Mouse (Mus musculus) retina, adult 2 months (tissue): ENCODE data around the gene Tbc1d30.

Experiments used
- DNase-seq: peaks from one replicate; pipeline ENCODE4 v3.0.0-alpha.2; 2012; ENCODE audit warnings: low read depth, low spot score

Gene Tbc1d30

GRCm38 (mm10) chr10:121268771-121269170 lies 82.3 kb downstream of the Tbc1d30 start:
- no peak for DNase-seq

- no peak for DNase-seq
Observed at GRCm38 (mm10) chr10:121264204-121264575, 86.9 kb downstream of the Tbc1d30 start.

GRCm38 (mm10) chr10:121263520-121264203 lies 87.4 kb downstream of the Tbc1d30 start:
- no peak for DNase-seq

GRCm38 (mm10) chr10:121262206-121262605 lies 88.9 kb downstream of the Tbc1d30 start:
- no peak for DNase-seq

- DNase-seq, result no peak
Observed at GRCm38 (mm10) chr10:121261036-121261592, 90.0 kb downstream of the Tbc1d30 start.

GRCm38 (mm10) chr10:121256115-121256825 lies 94.8 kb downstream of the Tbc1d30 start:
- peak; percentile 33 for DNase-seq

- DNase-seq, result no peak
Observed at GRCm38 (mm10) chr10:121255465-121255864, 95.6 kb downstream of the Tbc1d30 start.

- DNase-seq, result no peak
Observed at GRCm38 (mm10) chr10:121254343-121254742, 96.7 kb downstream of the Tbc1d30 start.

GRCm38 (mm10) chr10:121252781-121253180 lies 98.3 kb downstream of the Tbc1d30 start:
- no peak for DNase-seq

GRCm38 (mm10) chr10:121251191-121251590 lies 99.9 kb downstream of the Tbc1d30 start:
- no peak for DNase-seq

- DNase-seq, result no peak
Observed at GRCm38 (mm10) chr10:121249820-121250219, 101.3 kb downstream of the Tbc1d30 start.

- DNase-seq, result no peak
Observed at GRCm38 (mm10) chr10:121247545-121247944, 103.5 kb downstream of the Tbc1d30 start.

GRCm38 (mm10) chr10:121246971-121247370 lies 104.1 kb downstream of the Tbc1d30 start:
- no peak for DNase-seq

- no peak for DNase-seq
Observed at GRCm38 (mm10) chr10:121243373-121244207, 107.5 kb downstream of the Tbc1d30 start.

GRCm38 (mm10) chr10:121242596-121242995 lies 108.5 kb downstream of the Tbc1d30 start:
- DNase-seq, result no peak

- DNase-seq, result no peak
Observed at GRCm38 (mm10) chr10:121239065-121239464, 112.0 kb downstream of the Tbc1d30 start.

- DNase-seq, result no peak
Observed at GRCm38 (mm10) chr10:121238551-121238950, 112.5 kb downstream of the Tbc1d30 start.

- DNase-seq, result no peak
Observed at GRCm38 (mm10) chr10:121237377-121237776, 113.7 kb downstream of the Tbc1d30 start.

- DNase-seq, result no peak
Observed at GRCm38 (mm10) chr10:121235167-121235824, 115.8 kb downstream of the Tbc1d30 start.

- no peak for DNase-seq
Observed at GRCm38 (mm10) chr10:121234476-121234875, 116.6 kb downstream of the Tbc1d30 start.

GRCm38 (mm10) chr10:121228422-121228953 lies 122.6 kb downstream of the Tbc1d30 start:
- no peak for DNase-seq
